Mouse (Mus musculus) CH12.LX (cell line): ENCODE measurements at regions not wholly inside any gene's neighbourhood (a gene's known extent, or its start where the extent isn't known, plus 50 kb on each side); places are given as distances from the start of the nearest gene placed in this dataset.

Source experiments
- DNase-seq: peaks from one replicate; pipeline ENCODE4 v3.0.0-alpha.2; 2013; ENCODE audit errors: extremely low read depth
- H3K27ac ChIP-seq: 2 replicates; pipeline ENCODE4 v1.5.1; 2012; ENCODE audit warnings: low read depth, mild to moderate bottlenecking, control low read depth, moderate library complexity; ENCODE audit not compliant: insufficient read depth
- H3K27me3 ChIP-seq: replicated peaks from 2 replicates; pipeline ENCODE3; 2012; ENCODE audit warnings: inconsistent platforms
- H3K36me3 ChIP-seq, 2 experiments: replicated peaks in 1 of 2; 2 replicates each; pipeline versions ENCODE3 to v1.6.1; 2012; ENCODE audit warnings: inconsistent platforms in 1 of 2, low read length in 1 of 2, mild to moderate bottlenecking in 1 of 2, mixed read lengths in 1 of 2, moderate library complexity in 1 of 2; ENCODE audit not compliant: control insufficient read depth in 1 of 2, insufficient read depth in 1 of 2
- H3K4me1 ChIP-seq, 2 experiments: 2 replicates each; pipeline ENCODE4 v1.6.1; 2012; ENCODE audit warnings: inconsistent platforms in 1 of 2, moderate library complexity in 1 of 2; ENCODE audit not compliant: insufficient read depth in 2 of 2, control insufficient read depth in 1 of 2
- H3K4me2 ChIP-seq: 2 replicates; pipeline ENCODE4 v1.6.1; 2012; ENCODE audit warnings: low read depth, mild to moderate bottlenecking, control low read depth; ENCODE audit not compliant: poor library complexity, insufficient read depth, severe bottlenecking
- H3K4me3 ChIP-seq, 3 experiments: fragments of 150-350 bp in 1 of 3; sonication (generic) in 1 of 3; replicated peaks in 1 of 3; 2 replicates each; pipeline versions ENCODE3 to v1.5.1; 2011 to 2012; ENCODE audit warnings: low read depth in 2 of 3, low read length in 2 of 3, mild to moderate bottlenecking in 2 of 3, moderate library complexity in 2 of 3, control low read depth in 1 of 3, improper control_type of control experiment in 1 of 3, inconsistent platforms in 1 of 3, mixed read lengths in 1 of 3; ENCODE audit not compliant: poor library complexity in 1 of 3
- H3K79me2 ChIP-seq: replicated peaks from 2 replicates; pipeline ENCODE4 v1.6.1; 2012; ENCODE audit warnings: mild to moderate bottlenecking, moderate library complexity; ENCODE audit not compliant: control insufficient read depth, poor library complexity, insufficient read depth, severe bottlenecking; ENCODE audit errors: extremely low read depth
- H3K9ac ChIP-seq: 2 replicates; pipeline ENCODE4 v1.6.1; 2012; ENCODE audit warnings: low read depth, mild to moderate bottlenecking, control low read depth, moderate library complexity; ENCODE audit not compliant: insufficient read depth
- H3K9me3 ChIP-seq: replicated peaks from 2 replicates; pipeline ENCODE3; 2012; ENCODE audit warnings: low read length, inconsistent platforms, mixed read lengths
- CTCF ChIP-seq, 2 experiments: IDR thresholded peaks in 1 of 2; conservative IDR thresholded peaks in 1 of 2; 2 replicates each; pipeline ENCODE4 v1.5.1; 2011 to 2012; ENCODE audit warnings: low read depth in 2 of 2, low read length in 2 of 2, improper control_type of control experiment in 1 of 2, inconsistent platforms in 1 of 2, mild to moderate bottlenecking in 1 of 2, moderate library complexity in 1 of 2
- E2F4 ChIP-seq: IDR thresholded peaks from 2 replicates; pipeline ENCODE4 v1.6.1; 2011; ENCODE audit warnings: low read depth, low read length, improper control_type of control experiment; ENCODE audit not compliant: insufficient replicate concordance
- ELF1 ChIP-seq: IDR thresholded peaks from 2 replicates; pipeline ENCODE4 v1.6.1; 2014; ENCODE audit warnings: low read depth, mild to moderate bottlenecking, inconsistent platforms, low read length, improper control_type of control experiment
- ETS1 ChIP-seq: conservative IDR thresholded peaks from 2 replicates; pipeline ENCODE4 v1.6.1; 2012; ENCODE audit warnings: low read depth, mild to moderate bottlenecking, inconsistent platforms, low read length, improper control_type of control experiment, moderate library complexity
- GABPA ChIP-seq: IDR thresholded peaks from 2 replicates; pipeline ENCODE4 v1.6.1; 2012; ENCODE audit warnings: low read depth, low read length, improper control_type of control experiment, inconsistent platforms; ENCODE audit not compliant: insufficient replicate concordance
- MAFK ChIP-seq: IDR thresholded peaks from 2 replicates; pipeline ENCODE4 v1.6.1; 2011; ENCODE audit warnings: low read length, improper control_type of control experiment; ENCODE audit not compliant: insufficient replicate concordance
- MAX ChIP-seq: IDR thresholded peaks from 2 replicates; pipeline ENCODE4 v1.6.1; 2011; ENCODE audit warnings: low read length, improper control_type of control experiment
- MXI1 ChIP-seq: IDR thresholded peaks from 2 replicates; pipeline ENCODE4 v1.6.1; 2011; ENCODE audit warnings: mild to moderate bottlenecking, low read depth, low read length, improper control_type of control experiment
- MYC ChIP-seq: IDR thresholded peaks from 2 replicates; pipeline ENCODE4 v1.6.1; 2011; ENCODE audit warnings: low read depth, mild to moderate bottlenecking, improper control_type of control experiment, low read length
- NRF1 ChIP-seq: IDR thresholded peaks from 2 replicates; pipeline ENCODE4 v1.6.1; 2014; ENCODE audit warnings: low read depth, mild to moderate bottlenecking, inconsistent platforms, low read length, improper control_type of control experiment, moderate library complexity
- PAX5 ChIP-seq: IDR thresholded peaks from 2 replicates; pipeline ENCODE4 v1.6.1; 2012; ENCODE audit warnings: low read length, inconsistent platforms, mixed read lengths
- USF2 ChIP-seq: conservative IDR thresholded peaks from 2 replicates; pipeline ENCODE4 v1.6.1; 2011; ENCODE audit warnings: low read depth, low read length, improper control_type of control experiment
- ZMIZ1 ChIP-seq: IDR thresholded peaks from 2 replicates; pipeline ENCODE4 v1.6.1; 2012; ENCODE audit warnings: low read depth, mild to moderate bottlenecking, inconsistent platforms, low read length, improper control_type of control experiment
- ZNF384 ChIP-seq: IDR thresholded peaks from 2 replicates; pipeline ENCODE4 v1.6.1; 2012; ENCODE audit warnings: low read depth, low read length, improper control_type of control experiment, inconsistent platforms
- dilution Hi-C: fragments of 300-500 bp; cut with MboI; formaldehyde crosslinking; loops from 2 replicates; pipeline ENCODE4 v1.14.3; 2020; ENCODE audit warnings: low sequenced_read_pairs; ENCODE audit not compliant: extremely low pct_unique_long_range_greater_than_20kb, extremely low pct_ligation_motif_present
- in situ Hi-C: fragments of 300-500 bp; cut with MboI; formaldehyde crosslinking; loops from 3 replicates; pipeline ENCODE4 v1.14.3; 2019; ENCODE audit warnings: low sequenced_read_pairs, low pct_ligation_motif_present, low pct_unique_long_range_greater_than_20kb, mixed read lengths

DNA sequence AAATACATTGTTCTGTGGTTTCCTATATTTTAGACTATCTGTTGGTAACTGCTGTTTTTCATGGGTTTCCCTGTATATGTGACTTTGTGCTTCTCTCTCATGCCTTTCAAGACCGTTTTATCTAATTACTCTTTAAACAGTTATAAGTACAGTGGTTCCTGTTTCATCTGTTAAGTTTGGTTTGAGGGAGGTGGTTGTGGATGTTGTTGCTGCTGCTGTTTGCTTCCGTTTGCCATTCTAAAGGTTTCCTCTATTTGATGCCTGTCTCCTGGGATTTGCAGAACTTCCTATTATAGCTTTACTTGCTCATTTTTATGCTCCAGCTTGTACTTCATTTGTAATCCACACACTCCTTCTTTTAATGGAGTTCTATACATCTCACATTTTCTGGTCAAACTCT is 400.4 kb upstream of the Htr2a start:
- H3K27ac ChIP-seq = no peak overlapping the region

DNA sequence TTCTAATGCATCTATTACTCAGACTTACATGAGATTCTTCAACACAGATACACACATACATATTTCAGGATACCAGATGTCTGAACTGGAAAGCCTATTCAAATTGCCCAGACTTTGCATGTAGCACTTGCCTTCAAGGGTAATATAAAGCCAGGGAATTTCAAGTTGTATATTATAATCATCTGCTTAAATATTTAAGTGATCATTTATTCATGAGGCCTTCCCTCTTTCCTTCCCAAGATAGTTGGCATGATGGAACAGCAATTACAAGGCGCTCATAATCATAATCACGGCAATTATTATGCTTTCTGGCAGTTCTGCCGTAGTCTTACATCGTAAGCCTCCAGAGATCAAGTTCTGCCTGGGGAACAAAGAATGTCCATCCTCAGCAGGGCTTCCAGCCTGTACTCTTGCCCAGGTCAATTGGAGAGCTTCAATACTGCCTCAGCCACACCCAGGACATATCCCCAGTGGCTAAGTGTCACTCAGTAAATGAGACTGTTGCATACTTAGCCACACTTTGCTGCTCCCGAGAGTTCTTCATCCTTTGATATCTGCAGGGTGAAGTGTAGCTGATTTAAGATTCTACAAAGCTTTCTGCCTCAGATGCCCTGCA is 391.3 kb upstream of the Htr2a start:
- Histone ChIP-seq H3K27ac (no peak overlapping the region), H3K4me2 (no peak overlapping the region), H3K9me3 (no peaks in the 10 kb centered on the region), H3K36me3 (no peaks in the 10 kb centered on the region), H3K4me1 (peaks cover 0 to 7% of the 10 kb centered on the region in 2 experiments; a peak in 1 of 4 replicates), H3K79me2 (no peaks in the 10 kb centered on the region), H3K27me3 (no peaks in the 10 kb centered on the region), H3K4me3 (no peak overlapping the region), H3K9ac (no peak overlapping the region)
- no peak for TF ChIP-seq PAX5
- DNase-seq = no peak
- in situ Hi-C loops (no loop called here), dilution Hi-C loops (no loop called here)

More for the DNA sequence above, 400.4 kb upstream of the Htr2a start:
- no peak for TF ChIP-seq MYC
- Histone ChIP-seq H3K9ac (no peak overlapping the region), H3K79me2 (no peaks in the 10 kb centered on the region), H3K4me2 (no peak overlapping the region), H3K4me3 (no peak overlapping the region), H3K4me1 (no peaks in the 10 kb centered on the region), H3K36me3 (no peaks in the 10 kb centered on the region), H3K27me3 (no peaks in the 10 kb centered on the region), H3K9me3 (no peaks in the 10 kb centered on the region)
- in situ Hi-C loops = no loop called here
- no peak for DNase-seq
- dilution Hi-C loops = no loop called here

- DNase-seq = no peak
- no peaks in the 10 kb centered on the region for H3K9me3 ChIP-seq
- H3K36me3 ChIP-seq = no peaks in the 10 kb centered on the region
- TF ChIP-seq E2F4 (no peak), NRF1 (no peak), GABPA (no peak), MAFK (no peak), ZMIZ1 (no peak), ELF1 (no peak), USF2 (no peak), ZNF384 (no peak), MAX (no peak), CTCF (conservative IDR thresholded peaks at IDR 0.05 in 1 of 2, IDR thresholded peaks at IDR 0.05 in 1 of 2; ENCODE audit: low read depth in 2 of 2, low read length in 2 of 2) (no peak), ETS1 (no peak), MXI1 (no peak)
- TF ChIP-seq, all 38 proteins: peak for 0
- Histone ChIP-seq H3K9ac (no peak overlapping the region), H3K27ac (no peak overlapping the region), H3K4me1 (peaks cover 0 to 7% of the 10 kb centered on the region in 2 experiments; a peak in 1 of 4 replicates), H3K4me2 (no peak overlapping the region), H3K27me3 (no peaks in the 10 kb centered on the region), H3K79me2 (no peaks in the 10 kb centered on the region), H3K4me3 (no peak overlapping the region)
- in situ Hi-C loops = no loop called here
- dilution Hi-C loops = no loop called here
Observed at GRCm38 (mm10) chr14:74250021-74250420, 390.6 kb upstream of the Htr2a start.
